Mouse (Mus musculus): ENCODE data around the gene Fbxl5.

The Fbxl5 gene

DNA sequence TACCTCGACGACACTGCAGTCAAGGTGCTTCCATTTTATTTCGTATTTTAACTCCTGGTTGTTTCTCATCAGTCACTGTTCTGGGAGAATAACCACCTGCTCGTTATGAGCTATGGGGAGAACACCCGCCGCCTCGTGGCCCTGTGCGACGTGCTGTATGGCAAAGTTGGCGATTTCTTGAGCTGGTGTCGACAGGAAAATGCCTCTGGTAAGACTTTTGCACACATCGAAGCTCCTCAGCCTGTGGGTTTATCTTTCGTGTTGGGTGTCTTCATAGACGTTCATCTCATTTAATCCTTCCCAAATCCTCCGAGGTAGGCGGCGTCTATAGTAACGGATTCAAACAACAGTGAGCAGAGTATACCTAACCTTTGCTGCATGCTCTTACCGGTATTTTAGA, at the start of gene Fbxl5:
Gene Fbxl5 (minus strand): TSS at position 101 of the 400 bp plus-strand sequence.
- DNase-seq = no peak

DNA sequence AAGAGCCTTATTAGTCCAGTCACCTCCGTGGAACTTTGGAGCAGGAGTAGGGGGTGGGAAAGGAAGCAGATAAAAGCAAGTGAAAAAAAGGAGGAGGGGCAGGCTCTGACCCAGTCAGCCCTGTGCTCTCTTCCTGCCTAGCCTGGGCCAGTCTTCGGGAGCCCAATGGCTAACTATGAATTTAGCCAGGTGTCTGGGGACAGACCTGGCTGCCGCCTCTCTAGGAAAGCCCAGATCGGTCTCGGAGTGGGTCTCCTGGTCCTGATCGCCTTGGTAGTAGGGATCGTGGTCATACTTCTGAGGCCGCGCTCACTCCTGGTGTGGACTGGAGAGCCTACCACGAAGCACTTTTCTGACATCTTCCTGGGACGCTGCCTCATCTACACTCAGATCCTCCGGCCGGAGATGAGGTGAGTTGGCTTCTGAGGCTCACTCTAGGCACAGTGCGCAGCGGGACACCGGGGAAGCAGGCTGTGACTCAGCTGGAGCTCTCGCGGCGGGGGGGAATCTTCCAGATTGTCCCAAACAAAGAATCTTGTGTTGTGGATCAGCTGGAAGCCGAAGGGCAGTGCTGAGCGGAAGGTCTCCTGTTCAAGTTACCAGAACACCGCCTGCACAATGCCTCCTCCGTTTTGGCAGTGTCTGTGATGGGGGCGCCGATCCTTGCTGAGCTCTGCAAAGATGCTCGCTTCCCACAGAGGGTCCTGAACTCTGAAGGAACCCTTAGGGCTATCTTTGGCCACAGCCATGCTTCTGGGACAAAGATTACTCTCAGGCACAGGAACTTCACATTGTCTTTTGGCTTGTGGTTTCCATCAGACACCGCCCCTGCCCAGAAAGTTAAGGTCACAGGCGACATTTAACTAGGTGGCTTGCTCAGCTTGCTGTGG, 47.5 kb upstream of the Fbxl5 start:
- peak; percentile 52 for DNase-seq

DNA sequence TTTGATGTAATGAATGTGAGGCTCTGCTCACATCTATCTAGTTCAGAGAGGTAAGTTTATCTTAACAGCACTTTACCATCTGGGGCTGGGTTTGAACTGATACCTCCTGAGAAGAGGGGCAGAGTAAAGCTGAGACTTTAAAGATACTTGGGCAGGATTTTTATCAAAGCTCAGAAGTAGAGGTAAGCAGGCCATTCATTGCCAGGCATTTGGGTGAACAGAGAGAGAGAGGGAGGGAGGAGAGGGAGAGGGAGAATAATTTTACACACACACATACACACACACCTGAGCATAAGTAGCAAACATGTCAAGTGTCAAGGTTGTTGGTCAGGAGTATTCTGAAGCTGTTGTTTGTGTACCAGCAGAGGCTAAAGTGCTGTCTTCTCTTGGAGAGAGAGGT, 46.8 kb upstream of the Fbxl5 start, which contains the start of gene Cd38:
Gene Cd38 (plus strand): TSS at position 301 of the 400 bp plus-strand sequence.
- DNase-seq = no peak

- DNase-seq = no peak
Observed at GRCm38 (mm10) chr5:43865316-43865715, 43.9 kb upstream of the Fbxl5 start.

GRCm38 (mm10) chr5:43863642-43864041, 42.2 kb upstream of the Fbxl5 start:
- no peak for DNase-seq

- peak; percentile 40 for DNase-seq
Observed at GRCm38 (mm10) chr5:43860670-43861431, 39.4 kb upstream of the Fbxl5 start.

DNA sequence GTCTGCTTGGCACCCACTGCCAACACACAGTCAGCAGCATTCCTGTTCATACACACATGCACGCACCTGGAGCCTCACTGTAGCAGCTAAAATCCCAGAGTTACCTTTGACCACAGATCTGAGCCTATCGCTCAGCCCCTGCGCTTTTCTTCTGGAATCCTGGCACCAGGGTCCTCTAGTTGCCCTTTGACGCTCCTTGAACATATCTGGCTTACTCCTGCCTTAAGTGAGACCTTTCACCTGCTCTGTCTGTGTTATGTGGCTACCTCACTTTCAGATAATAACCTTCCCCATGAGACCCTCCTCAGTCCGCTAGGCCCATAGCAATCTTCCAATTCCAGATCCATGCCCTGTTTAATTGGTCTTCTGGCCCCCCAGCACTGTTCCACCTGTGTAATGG, 38.7 kb upstream of the Fbxl5 start:
- DNase-seq = no peak

GRCm38 (mm10) chr5:43859663-43860062, 38.2 kb upstream of the Fbxl5 start:
- no peak for DNase-seq

- peak; percentile 73 for DNase-seq
Observed at GRCm38 (mm10) chr5:43855769-43856168, 34.3 kb upstream of the Fbxl5 start.

GRCm38 (mm10) chr5:43853868-43854488, 32.5 kb upstream of the Fbxl5 start:
- peak; percentile 30 for DNase-seq

DNA sequence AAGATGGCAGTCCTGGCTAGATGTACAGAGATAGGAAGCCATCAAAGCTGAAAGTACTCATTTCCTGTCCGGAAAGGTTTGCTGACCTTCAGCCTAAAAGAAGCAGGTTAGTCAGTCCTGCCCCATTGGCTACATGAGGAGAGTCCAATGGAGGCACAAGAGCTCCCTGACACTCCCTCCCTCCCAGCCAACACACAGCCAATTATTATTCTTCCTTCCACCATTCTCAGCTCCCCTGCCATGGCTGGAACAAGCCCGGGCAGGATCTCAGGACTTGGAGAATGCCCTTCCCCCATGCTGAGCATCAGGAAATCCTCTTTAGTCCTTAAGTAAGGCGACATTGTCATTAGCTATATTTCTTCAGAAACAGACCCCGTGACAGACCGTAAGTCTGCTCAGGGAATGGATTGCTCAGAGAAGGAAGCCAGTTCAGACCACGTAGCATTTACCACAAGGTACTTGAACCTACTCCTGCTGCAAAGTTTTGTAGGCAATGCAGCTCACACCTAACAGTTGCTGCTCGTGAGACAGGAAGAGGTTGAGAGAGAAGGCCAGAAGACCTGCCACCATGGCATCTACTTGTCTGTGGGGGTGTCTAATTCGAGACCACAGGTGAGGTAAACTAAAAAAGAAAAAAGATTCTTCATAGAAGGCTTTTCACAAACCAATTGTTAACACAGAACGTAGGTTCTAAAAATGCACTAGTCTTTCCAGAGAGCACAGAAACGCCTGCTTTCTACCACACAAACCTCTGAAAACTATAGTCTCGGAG, 31.8 kb upstream of the Fbxl5 start:
- peak; percentile 51 for DNase-seq

DNA sequence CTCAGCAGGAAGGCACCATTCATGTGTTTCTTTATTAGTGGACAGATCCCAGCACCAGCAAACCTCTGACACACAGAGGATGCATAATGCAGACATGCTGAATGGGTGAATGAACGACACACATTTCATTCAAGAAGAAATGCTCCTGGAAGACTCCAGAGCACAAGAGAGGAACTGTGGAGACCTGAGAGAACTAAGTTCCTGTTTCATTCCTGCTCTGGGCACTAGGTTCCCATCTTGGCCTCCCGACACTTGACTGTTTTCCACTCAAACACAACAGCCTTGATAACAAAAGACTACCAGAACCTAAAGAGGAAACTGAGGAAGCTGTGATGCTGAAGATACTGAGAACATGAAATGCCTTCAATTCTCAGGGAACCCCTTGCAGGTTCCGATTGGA, 26.8 kb upstream of the Fbxl5 start:
- no peak for DNase-seq

DNA sequence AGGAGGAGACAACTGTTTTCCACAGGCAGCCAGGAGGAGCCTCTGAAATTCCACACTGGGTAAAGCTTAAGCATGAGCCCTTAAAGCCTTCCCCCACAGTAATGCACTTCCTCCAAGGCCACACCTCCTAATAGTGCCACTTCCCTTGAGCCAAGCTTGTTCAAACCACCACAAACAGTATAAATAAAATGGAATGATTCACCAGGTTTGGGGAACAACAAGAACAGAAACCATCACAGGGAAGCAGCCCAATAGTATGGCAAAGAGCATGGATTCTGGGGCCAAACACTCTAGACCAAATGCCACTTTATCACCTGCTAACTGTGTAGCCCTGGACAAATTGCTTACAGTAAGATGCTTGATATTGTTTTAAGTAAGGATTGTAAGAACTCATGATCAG, 26.1 kb upstream of the Fbxl5 start:
- no peak for DNase-seq

DNA sequence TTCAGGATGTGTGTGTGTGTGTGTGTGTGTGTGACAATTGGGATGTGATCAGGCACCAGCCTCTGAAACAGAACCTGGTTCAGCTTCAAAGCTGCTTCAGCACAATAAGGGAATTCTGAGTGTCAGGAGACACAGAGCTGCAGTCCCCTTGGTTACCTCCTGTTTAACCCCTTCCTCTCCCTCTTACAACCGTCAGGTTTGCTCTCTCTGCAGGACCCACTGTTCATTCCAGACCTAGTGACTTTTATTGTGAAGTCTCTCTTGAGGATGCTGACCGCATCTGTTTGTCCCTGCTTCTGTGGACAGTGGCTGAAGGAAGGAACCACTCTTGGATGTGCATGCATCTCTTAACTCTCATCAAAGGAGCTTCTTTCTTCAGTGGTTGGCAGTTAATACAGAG, 24.8 kb upstream of the Fbxl5 start:
- DNase-seq = peak; percentile 35

DNA sequence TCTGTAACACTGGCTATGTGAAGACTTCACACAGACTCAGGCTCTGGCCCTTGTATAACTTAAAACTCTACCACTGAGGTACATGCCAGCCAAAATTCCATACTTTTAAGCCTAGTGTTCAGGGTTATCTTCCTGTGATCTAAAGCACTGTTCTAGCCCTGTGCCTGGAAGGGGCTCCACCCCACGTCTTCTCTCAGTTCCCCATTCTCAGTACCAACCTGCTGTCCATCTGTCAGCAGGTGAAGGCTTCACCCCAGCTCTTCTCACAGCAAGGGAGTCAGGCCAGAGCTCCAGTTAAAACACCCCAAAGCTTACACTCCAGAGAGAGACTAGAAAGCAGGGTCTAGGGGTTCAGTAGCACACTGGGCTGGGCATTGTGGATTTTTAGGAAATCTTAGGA, 24.2 kb upstream of the Fbxl5 start:
- no peak for DNase-seq

DNA sequence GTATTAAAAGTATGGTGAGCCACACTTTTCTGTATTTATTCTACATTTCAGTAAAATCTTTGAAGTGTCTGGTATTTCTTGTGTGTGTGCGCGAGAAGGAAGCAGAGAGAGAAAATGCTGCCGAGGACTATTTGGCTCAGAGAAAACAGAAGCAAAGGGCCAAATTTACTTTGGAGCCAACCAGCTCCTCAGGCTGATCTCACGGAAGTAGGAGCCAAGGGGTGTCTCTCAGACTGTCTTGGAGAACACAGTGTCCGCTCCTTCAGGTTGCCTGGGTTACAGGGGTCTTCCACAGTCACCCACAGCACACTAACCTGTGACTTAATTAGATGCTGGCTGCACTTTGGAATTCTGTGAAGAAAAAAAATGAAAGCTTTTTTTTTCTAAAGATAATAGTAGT, 23.6 kb upstream of the Fbxl5 start:
- no peak for DNase-seq

- no peak for DNase-seq
Observed at GRCm38 (mm10) chr5:43842576-43843155, 21.2 kb upstream of the Fbxl5 start.

GRCm38 (mm10) chr5:43842011-43842285, 20.5 kb upstream of the Fbxl5 start:
- DNase-seq = peak; percentile 31

DNA sequence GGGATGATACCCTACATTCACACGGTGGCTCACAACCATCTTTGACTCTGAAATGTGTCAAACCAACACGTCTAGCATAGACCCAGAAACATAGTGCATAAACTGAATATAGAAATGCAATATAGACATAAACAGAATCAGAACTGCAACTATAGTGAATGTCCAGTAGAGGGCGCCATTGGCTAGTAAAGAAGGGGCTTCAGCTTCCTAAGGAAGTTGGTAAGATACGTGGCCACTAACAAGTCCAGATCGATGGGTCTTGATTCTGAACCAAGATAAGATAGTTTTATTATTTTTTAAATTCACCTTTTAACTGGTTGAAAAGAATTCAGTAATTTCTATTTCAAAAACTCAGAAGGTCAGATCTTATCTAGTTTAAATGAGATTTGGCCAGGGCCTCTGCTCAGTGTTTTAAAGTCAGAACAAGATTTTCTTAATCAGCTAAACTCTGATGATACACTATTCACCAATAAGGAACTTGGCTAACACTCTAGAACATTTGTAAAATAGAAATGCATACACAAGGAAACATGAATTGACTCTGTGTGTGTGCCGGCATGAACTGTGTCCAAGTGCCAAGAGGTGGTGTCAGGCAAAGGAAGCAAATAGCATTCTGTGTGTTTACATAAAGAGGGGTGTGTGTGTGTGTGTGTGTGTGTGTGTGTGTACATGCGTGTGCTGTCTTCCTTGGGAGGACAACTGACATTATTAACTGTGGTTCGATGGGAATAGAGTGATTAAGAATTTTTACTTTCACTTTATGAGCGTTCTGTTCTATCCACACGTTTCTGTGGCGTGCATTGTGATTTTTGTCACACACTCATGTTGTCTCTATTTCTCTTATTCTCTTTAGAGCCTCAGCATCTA, 19.9 kb upstream of the Fbxl5 start:
- peak; percentile 65 for DNase-seq

GRCm38 (mm10) chr5:43837372-43837771, 15.9 kb upstream of the Fbxl5 start:
- peak; percentile 80 for DNase-seq

GRCm38 (mm10) chr5:43836590-43836989, 15.2 kb upstream of the Fbxl5 start:
- DNase-seq = peak; percentile 46

DNA sequence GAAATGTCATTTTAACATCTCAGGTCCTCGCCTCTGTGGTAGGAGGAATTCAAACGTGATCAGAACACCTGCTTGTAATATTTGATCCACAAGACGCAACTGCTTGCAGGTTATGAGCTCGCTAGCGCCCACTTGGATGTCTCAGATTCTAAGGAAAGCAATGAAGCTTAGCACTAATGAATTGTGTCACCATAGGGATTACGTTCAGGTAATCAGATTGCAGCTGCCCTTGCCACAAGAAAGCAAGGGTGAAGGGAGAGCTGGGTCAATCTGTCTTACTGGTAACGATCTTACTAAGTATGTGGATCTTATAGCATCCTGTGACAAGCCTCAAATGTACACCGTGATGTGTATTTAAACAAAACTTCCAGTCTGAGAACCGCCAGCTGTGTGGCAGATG, 5.9 kb upstream of the Fbxl5 start:
- no peak for DNase-seq

Data from lung, postnatal 36 days (tissue).